Mouse (Mus musculus) urinary bladder, postnatal 36 days (tissue): ENCODE data around the gene Clmp.

Experiments used
- DNase-seq, 2 experiments: peaks; one replicate each; pipeline ENCODE4 v3.0.0; 2022; ENCODE audit warnings: low spot score in 2 of 2, mixed read lengths in 1 of 2

Clmp gene

GRCm38 (mm10) chr9:40690511-40690910, 4.7 kb downstream of the Clmp start:
- no peak for DNase-seq

GRCm38 (mm10) chr9:40693026-40693425, 7.3 kb downstream of the Clmp start:
- DNase-seq, result no peak

GRCm38 (mm10) chr9:40693768-40694167, 8.0 kb downstream of the Clmp start:
- DNase-seq, result no peak

GRCm38 (mm10) chr9:40694284-40694683, 8.5 kb downstream of the Clmp start:
- no peak for DNase-seq

GRCm38 (mm10) chr9:40696086-40696485, 10.3 kb downstream of the Clmp start:
- no peak for DNase-seq

- DNase-seq, result peak in 1 of 2 experiments; percentile 25
Observed at GRCm38 (mm10) chr9:40699194-40699593, 13.4 kb downstream of the Clmp start.

- DNase-seq, result no peak
Observed at GRCm38 (mm10) chr9:40700253-40700652, 14.5 kb downstream of the Clmp start.

GRCm38 (mm10) chr9:40704364-40705276, 18.9 kb downstream of the Clmp start:
- no peak for DNase-seq

GRCm38 (mm10) chr9:40708448-40709140, 22.8 kb downstream of the Clmp start:
- no peak for DNase-seq

GRCm38 (mm10) chr9:40709141-40709537, 23.4 kb downstream of the Clmp start:
- no peak for DNase-seq

- DNase-seq, result no peak
Observed at GRCm38 (mm10) chr9:40709587-40709986, 23.8 kb downstream of the Clmp start.

- DNase-seq, result no peak
Observed at GRCm38 (mm10) chr9:40709991-40710390, 24.2 kb downstream of the Clmp start.

GRCm38 (mm10) chr9:40711654-40712053, 25.9 kb downstream of the Clmp start:
- no peak for DNase-seq

GRCm38 (mm10) chr9:40717182-40717874, 31.6 kb downstream of the Clmp start:
- DNase-seq, result peak; percentile 7 to 35

GRCm38 (mm10) chr9:40717875-40718185, 32.1 kb downstream of the Clmp start:
- DNase-seq, result no peak

GRCm38 (mm10) chr9:40720881-40721280, 35.1 kb downstream of the Clmp start:
- no peak for DNase-seq

- no peak for DNase-seq
Observed at GRCm38 (mm10) chr9:40723311-40723772, 37.6 kb downstream of the Clmp start.

GRCm38 (mm10) chr9:40724978-40725377, 39.2 kb downstream of the Clmp start:
- DNase-seq, result no peak

GRCm38 (mm10) chr9:40727140-40727823, 41.5 kb downstream of the Clmp start:
- DNase-seq, result no peak

- DNase-seq, result no peak
Observed at GRCm38 (mm10) chr9:40727824-40728495, 42.2 kb downstream of the Clmp start.

- no peak for DNase-seq
Observed at GRCm38 (mm10) chr9:40730302-40730700, 44.5 kb downstream of the Clmp start.
